Mouse (Mus musculus) testis, postnatal 10 days (tissue): Measurements from ENCODE around the gene Dennd4b.
"Not testable (repeated sequence)": the region's sequence is repeated elsewhere in the genome, so short reads cannot be mapped to it uniquely, and the experiment has no call there.

Experiments
- DNase-seq: peaks from one replicate; pipeline ENCODE4 v3.0.0; 2021; ENCODE audit warnings: low spot score

The Dennd4b gene

DNA sequence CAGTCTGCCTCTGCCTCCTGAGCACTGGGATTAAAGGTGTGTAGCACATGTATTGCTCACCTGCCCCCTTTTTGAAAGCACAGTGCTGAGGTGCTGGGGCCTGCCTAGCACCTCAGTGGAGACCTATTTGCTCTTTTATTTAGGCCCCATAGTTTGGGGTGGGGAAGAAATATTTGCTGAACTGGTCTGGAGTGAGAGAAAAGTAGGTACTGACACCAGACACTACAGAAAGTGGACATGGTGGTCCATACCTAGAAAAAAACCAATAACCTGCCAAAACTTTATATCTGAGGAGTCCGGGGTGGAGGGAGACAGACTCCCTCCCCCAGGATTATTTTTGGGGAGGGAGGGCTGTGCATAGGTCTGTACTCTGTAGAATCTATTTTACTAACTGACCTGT is 11.8 kb upstream of the Dennd4b start:
- not testable (repeated sequence) for DNase-seq

DNA sequence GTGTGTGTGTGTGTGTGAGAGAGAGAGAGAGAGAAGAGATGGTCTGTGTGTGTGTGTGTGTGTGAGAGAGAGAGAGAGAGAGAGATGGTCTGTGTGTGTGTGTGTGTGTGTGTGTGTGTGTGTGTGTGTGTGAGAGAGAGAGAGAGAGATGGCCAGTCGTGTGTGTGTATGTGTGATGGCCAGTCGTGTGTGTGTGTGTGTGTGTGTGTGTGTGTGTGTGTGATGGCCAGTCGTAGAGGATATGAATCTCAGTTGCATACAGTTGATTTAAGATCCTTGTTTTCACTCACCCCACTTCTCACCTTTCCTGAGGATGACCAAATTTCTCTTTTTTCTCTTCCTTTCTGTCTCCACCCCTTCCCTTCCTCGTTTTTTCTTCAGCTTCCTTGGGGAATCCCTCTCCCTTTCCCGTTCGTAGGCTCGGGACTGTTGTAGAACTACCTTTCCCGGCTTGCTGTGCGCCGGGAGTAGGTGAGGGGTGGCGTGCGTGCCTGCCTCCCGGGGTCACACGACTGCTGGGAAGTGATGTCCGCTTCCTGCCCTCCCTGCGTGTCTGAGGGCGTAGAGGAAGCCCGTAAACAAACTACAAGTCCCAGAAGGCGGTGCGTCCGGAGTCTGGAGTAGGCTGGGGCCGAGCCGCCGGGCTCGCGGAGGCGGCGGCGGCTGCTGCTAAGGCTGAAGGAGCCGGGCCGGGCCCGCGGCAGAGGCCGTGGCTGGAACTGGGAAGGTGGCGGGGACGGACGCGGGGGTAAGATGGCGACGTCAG is 11.1 kb upstream of the Dennd4b start, which contains the start of gene Crtc2:
Gene Crtc2, plus strand, starts transcription at position 511 of the 766 bp plus-strand sequence.
- peak; percentile 90 for DNase-seq

DNA sequence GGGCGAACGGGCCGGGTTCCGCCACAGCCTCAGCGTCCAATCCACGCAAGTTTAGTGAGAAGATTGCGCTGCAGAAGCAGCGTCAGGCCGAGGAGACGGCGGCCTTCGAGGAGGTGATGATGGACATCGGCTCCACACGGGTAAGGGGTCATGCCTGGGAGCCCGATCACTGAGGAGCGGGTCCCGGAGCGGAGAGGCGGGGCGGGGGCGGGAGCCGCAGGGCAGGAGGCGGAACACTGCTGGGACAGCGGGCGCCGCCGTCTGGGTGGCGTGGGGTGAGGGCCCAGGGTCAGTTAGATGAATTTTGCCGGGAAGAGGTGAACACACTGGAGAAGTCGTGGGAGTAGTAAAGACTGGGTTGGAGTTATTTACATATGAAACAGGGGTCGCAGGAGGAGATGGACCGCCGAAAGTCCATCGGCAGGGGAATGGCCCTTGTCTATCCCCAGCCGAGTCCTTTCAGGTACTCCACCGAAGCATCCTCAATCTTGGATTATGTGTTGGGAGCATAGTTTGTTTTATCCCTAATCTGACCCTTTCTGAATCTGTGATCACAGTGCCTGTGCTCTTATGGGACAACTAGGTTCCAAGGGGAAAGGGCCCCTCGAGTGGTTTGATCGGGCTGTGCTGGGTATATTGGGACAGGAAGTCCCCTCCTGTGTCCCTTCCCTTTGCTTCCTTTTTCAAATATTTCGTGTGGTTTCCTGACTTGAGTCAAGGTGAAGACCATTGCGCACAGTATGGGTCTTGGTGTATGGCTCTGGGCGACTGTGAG is 10.4 kb upstream of the Dennd4b start:
- no peak for DNase-seq

DNA sequence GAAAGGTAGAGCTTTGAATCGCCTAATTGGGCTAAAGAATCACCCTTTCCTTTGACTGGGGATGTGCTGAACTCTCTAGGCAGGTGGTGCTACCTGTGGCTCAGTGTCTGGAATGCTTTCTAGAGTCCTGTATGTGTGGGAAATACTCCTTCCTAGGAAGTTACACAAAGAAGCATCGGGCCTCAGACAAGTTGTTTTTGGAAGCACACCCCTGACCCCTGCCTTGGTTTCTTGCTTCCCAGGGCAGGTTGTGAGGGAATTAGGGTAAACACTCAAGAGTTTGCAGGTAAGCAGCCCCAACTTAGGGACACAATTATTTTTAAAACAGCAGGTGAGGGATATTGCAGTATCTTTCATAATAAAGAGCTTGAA is 9.8 kb upstream of the Dennd4b start:
- no peak for DNase-seq

DNA sequence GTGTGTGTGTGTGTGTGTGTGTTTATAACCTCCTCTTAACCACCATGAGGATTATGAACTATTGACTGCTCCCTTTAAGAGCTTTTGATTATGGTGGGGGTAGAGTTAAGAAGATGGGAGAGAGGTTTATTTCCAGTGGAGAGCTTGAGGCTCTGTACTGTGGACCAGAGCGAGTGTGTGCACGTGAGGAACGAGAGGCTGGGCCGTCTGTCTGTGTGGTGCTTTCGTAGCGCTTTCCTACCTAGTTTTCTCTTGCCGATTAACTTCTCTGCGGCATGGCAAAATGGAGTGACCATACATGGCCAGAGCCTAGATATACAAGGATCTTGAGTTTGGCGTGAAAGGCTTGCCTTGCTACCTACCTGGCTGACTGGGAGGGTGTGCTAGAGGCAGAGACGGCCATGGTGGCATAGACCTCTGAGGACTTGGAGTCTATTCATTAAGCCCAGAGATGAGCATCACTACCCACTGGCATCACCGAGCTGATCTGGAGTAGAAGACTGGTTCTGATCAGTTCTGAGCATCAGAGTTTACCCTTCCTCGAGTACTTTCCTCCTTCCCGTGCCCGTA is 9.1 kb upstream of the Dennd4b start:
- no peak for DNase-seq

DNA sequence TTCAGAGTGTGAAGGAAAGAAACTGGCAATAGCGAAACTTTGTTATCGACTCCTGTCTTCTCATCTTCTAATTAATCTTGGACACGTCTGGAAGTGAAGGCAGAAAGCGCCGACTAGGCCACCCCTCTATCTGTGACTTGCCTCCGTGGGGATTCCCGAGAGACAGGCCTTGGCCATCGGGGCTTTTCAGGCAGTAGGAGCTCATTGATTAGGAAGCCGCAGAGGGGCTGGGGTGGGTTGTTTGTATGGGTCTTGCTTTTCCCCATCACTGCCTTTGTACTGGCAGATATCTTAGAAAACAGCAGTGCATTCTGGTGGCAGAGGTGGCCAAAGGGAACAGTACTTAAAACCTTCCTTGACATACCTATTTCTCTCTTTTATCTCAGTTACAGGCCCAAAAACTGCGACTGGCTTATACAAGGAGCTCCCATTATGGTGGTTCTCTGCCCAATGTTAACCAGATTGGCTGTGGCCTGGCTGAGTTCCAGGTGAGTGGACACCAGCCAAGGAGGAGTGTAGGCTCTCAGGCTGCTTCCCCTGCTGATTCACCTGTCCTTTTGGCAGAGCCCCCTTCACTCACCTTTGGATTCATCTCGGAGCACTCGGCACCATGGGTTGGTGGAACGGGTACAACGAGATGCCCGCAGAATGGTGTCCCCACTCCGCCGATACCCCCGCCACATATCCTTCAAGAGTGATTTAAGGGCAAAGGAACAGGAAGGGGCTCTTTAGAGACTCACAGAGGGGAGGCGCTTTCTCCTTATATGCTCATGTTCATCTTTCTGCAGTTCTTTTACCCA is 8.1 kb upstream of the Dennd4b start:
- no peak for DNase-seq

DNA sequence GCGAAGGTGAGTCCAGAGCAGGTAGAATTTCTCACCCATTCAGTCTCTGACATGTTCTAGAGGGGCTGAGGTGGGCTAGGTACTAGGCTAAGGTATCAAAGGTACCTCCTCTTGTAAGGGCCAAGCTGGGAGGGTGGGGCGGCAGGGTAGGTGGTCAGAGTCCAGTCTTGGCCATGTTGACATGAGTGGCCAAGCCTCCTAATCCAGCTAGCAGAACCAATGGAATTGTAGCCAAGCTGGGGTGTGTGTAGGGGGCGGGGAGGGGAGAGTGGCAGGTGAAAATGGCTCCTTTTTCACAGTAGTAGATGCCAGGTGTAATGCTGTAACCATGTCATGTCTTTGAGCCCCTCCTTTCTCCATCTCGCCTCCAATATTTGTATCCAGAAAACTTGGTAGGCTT is 6.5 kb upstream of the Dennd4b start:
- no peak for DNase-seq

DNA sequence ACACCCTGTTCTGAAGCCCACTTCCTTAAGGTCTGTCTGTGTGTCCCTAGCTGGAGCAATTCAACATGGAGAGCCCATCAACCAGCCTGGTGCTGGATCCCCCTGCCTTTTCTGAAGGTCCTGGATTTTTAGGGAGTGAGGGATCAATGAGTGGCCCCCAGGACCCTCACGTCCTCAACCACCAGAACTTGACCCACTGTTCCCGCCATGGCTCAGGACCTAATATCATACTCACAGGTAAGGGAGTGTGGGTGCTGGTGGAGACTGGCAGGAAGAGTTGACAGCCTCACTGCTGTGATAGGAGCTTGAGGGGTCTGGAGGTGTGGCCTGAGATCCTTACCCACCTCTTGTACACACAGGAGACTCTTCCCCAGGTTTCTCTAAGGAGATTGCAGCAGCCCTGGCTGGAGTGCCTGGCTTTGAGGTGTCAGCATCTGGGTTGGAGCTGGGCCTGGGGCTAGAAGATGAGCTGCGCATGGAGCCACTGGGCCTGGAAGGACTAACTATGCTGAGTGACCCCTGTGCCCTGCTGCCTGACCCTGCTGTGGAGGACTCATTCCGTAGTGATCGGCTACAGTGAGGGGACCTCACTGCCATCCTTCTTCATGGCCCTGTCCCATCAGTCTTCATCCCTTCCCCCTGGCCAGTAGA is 1.7 kb upstream of the Dennd4b start:
- no peak for DNase-seq

DNA sequence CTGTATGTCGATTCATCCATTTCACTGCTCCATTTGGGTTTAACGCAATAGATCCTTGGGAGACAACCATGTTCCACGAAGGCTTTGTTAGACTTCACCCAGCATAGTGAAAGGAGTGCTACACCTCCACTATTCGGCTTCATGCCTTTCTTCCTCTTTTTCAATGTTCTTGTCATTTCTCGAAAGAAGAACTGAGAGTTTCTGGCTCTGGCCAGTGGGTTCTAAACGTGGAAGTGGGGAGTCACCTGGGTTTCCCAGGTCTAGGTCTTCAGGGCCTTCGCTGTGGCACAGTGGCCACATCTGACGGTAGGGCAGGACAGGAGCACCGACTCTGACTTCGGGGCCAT is 325 bp upstream of the Dennd4b start:
- DNase-seq, result no peak

DNA sequence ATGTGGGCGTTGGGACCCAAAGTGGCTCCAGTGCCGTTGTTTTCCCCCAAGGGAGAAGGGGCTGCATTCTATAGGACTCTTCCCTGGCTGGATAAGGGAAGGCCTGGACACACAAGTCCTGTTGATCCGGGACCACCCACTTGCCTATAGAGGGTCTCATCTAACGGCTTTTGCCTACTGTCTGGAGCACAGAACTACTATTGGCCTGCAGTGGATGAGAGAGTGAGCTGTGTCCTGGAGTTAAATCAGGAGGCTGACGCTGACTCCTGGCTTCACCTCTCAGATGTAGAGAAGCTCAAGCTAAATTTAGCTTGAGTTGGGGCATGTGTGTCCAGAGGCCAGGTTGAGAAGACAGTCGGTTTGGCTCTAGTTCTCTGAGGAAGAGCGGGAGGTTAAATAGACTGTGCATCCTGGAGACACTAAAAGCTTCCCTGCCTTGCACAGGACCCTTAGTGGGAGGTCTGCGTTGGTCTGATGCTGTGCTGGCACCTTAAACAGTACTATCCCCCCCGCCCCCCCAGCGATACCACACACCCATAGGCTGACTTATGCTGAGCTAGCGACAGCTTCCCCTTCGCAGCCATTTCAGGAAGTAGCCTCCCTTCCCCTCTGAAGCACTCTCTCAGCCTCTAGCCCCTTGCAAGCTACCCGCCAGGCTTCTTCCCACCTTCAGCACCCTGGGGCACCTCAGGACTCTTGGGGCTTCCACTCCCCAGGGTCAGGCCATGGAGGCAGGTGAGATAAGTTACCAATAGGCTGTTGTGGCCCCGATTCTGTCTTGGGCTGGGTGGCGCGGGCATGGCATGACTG is 1.2 kb downstream of the Dennd4b start:
- no peak for DNase-seq

DNA sequence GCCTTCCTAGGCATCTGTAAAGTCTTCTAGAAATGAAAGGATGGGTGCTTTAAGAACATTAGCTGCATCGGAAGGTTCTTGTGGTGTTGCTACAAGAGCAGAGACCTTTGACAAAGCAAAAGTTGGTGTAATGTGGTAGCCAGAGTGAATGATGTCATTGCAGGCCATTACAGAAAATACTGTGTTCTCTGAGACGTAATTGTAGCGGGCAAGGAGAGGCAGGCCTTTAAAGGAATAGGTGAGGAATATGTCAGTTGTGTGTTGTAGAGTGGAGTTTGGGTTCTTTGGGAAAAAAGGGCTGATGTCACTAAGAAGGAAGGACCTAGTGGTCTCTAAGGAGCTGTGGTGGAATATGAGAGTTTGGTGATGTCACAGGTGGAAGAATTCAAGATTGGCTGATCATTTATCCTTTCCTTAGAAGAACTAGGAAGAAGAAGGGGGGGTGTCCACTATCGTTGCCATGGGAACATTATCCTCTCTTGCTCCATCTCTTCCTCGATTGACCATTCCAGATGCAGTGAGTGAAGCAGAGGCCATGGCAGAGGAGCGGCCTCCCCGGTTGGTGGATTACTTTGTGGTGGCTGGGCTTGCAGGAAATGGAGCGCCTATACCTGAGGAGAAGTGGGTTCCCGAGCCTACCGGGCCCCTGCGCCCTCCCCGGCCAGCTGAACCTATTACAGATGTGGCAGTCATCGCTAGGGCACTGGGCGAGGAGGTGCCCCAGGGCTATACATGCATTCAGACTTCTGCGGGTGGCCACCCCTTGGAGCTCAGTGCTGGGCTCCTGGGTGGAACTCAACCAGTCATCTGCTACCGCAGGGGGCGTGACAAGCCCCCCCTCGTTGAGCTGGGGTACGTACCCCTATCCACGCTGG is 2.2 kb downstream of the Dennd4b start:
- DNase-seq, result no peak

DNA sequence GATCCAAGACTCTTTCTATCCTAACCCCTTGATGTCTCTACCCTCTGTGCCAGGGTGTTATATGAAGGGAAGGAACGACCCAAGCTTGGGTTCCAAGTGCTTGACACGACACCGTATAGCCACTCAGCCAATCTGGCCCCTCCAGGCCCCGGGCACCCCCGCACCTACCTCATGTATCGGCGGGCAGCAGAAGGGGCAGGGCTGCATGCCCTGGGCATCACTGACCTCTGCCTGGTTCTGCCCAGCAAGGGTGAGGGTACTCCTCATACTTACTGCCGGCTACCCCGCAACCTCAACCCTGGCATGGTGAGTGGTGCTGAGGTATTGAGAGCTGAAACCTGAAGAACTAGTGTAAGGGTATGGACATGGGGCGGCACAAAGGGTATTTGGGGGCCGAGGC is 3.2 kb downstream of the Dennd4b start:
- DNase-seq, result no peak

DNA sequence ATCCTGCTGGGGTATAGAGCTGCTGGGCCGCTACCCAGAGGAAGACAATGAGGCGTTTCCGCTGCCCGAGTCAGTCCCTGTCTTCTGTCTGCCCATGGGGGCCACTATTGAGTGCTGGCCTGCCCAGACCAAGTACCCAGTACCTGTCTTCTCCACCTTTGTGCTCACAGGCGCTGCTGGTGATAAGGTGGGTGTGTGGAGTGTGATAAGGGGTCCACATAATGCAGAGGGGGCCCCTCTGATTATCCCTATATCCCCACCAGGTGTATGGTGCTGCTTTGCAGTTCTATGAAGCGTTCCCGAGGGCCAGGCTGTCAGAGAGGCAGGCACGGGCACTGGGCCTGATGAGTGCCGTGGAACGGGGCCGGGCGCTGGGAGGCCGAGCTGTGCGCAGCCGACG is 4.0 kb downstream of the Dennd4b start:
- no peak for DNase-seq

DNA sequence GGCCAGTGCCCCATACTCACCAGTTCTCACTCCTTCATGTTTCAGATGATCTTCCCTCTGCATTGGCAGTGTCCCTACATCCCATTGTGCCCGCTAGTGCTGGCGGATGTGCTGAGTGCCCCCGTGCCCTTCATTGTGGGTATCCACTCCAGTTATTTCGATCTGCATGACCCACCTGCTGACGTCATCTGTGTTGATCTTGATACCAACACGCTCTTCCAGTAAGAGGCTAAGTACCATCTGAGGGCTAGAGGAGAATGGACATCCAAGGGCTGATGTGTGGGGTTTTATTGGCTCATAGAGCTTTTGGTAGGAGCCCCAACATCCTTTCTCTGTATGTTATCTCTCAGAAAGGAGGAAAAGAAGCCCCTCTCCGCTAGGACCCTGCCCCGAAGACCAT is 5.8 kb downstream of the Dennd4b start:
- DNase-seq, result no peak

DNA sequence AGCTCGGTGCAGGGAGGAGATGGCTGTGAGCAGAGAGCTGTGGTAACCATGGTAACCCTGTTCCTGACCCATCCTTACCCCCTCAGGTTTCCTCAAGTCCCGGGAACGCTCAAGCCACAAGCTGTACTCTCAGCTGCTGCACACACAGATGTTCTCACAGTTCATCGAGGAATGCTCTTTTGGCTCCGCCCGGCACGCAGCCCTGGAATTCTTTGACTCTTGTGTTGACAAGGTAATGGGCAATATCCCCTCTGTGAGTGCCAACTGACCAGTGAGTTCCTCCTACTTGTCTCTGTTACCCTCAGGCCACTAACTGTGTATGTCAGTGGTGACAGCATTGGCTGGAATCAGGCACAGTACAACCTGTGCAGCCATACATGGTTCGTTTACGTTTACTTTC is 7.2 kb downstream of the Dennd4b start:
- no peak for DNase-seq

DNA sequence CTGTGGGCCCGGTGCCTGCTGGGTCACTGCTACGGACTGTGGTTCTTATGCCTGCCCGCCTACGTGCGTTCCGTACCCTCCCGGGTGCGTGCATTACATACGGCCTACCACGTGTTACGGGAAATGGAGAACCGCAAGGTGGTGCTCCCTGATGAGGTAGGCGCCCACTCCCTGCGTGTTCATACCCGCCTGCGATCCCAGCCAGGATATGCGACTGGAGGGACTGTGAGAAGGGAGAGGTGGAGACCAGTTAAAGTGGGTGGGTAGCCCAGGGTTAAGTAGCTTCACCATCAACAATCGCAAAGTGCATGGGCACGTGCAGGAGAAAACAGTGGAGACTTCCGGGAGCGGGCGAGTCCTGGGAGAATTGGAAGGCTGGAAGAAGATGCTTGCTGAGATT is 8.9 kb downstream of the Dennd4b start:
- DNase-seq, result no peak

DNA sequence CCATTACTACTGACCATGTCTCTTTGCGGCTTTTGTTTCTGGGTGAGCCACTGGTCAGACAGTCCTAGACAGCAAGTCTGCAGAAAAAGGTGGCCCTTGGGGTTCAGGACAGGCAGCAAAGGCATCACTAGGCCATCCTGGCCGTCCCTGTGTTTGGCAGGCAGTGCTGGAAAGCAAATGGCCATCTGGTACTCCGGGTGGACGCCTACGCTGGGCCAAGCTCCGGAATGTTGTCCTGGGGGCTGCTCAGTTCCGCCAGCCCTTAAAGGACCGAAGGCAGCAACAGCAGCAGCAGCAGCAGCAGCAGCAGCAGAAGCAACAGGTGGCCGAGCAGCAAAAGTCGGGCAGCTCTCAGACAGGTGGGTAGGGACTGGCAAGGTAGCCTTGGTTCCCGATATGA is 10.3 kb downstream of the Dennd4b start:
- no peak for DNase-seq

DNA sequence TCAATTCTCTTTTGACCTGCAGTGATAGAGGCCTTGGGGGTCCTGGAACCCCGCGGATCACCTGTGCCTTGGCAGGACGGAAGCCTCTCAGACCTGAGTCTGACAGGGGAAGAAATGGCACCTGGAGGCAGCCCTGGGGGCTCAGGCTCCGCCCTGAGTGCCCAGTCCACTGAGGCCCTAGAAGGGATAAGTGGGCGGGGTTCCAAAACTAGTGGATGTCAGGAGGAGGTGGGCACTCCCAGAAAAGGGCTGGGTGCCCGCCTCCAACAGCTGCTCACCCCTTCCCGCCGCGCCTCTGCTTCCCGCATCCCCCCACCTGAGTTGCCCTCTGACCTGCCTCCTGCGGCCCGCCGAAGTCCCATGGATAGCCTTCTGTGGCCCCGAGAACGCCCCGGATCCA is 11.9 kb downstream of the Dennd4b start:
- DNase-seq, result no peak

DNA sequence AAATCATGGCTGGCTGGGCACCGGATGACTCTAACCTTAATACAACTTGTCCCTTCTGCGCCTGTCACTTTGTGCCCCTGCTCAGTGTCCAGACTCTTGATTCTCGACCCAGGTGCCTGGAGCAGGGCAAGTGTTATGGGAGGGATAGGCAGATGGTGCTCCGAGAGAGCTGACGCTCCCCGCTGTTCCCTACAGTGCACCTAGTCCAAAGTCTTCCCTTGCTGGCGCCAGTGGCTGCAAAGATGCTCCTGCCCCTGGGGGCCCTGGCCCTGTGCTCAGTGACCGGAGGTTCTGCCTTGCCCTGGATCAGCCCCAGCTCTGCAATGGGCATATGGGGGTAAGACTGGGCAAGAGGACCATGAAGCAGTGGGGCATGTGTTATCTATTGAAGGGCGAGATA is 12.8 kb downstream of the Dennd4b start:
- no peak for DNase-seq

DNA sequence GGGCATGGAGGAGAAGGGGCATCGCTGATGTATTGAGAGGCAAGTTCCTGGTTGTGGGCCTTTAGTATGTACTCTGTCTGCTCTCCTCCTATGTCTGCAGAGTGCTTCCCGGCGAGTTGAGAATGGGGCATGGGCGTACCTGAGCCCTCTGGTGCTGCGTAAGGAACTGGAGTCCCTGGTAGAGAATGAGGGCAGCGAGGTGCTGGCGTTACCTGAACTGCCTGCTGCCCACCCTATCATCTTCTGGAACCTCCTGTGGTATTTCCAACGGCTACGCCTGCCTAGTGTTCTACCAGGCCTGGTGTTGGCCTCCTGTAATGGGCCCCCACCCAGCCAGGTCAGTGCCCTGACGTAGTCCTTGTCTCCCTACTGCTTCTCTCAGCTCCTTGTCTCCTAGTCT is 13.2 kb downstream of the Dennd4b start:
- no peak for DNase-seq
